Mouse (Mus musculus): Measurements from ENCODE around the gene Rcc1l.

Gene Rcc1l

DNA sequence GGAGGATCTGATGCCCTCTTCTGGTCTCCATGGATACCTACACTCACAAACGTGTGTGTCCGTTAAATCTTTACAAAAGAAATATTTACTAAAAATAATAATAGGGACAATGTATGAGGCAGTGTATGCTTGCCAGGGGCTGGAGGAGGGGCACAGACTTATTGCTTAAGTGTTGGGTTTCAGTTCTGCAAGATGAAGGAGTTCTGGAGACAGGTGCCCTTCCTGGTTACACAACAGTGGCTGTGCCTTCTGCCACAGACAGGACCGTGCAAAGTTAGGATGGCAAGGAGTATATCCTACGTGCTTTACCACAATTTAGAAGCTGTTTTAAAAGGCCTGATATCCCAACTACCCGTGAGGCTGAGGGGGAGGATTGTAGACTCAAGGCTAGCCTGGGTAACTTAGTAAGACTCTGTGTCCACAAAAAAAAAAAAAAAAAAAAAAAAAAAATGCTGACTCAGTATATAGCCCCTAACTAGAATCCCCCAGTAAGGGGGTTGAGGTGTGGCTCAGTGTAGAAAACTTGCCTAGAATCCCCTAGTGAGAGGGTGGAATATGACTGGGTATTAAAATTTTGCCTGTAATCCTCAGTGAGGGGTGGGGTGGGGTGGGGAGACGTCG is 60.8 kb downstream of the Rcc1l start:
- DNase-seq (ENCODE audit: low read depth, low spot score), result peak; percentile 71

GRCm38 (mm10) chr5:134114981-134115380 is 61.6 kb downstream of the Rcc1l start:
- DNase-seq (ENCODE audit: low read depth, low spot score), result no peak

- DNase-seq (ENCODE audit: low read depth, low spot score), result peak; percentile 12
Measured at GRCm38 (mm10) chr5:134105829-134106228, 70.7 kb downstream of the Rcc1l start.

DNA sequence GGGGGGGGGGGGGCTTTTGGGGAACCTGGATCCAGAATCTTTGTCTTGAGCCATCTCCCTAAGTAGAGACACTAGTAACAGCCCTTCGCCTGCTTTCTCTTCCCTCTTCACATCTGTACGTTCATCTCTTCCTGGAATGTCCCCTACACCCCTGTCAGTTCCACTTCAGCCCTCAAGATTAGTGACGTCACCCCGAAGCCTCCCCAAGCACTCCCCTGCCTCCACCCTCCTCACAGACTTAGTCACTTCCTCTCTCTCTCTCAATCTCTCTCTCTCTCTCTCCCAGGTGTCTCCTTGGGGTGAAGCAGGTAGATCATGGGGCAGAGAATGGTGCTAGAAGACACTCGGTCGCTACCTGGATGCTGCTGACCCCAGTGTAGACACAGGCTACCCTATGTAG is 73.9 kb downstream of the Rcc1l start:
- DNase-seq (ENCODE audit: low read depth, low spot score), result peak; percentile 79

DNA sequence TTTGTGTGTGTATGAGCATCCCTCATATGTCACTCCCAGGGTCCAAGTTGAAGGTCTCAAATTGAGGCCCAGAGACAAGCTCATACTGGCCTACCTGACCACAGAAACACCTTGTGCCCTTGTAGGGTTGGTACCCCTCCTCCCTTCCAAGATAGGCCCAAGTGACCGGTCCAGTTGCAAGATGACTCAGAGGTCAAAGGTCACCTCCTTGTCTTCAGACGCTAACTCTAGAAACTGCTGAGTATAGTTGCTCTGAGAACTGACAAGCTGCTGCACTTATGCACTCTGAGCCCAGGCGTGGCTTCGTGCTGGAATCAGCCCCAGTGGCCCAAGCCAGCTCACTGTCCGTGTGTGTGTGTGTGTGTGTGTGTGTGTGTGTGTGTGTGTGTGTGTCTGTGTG is 74.7 kb downstream of the Rcc1l start:
- DNase-seq (ENCODE audit: low read depth, low spot score), result peak; percentile 26

DNA sequence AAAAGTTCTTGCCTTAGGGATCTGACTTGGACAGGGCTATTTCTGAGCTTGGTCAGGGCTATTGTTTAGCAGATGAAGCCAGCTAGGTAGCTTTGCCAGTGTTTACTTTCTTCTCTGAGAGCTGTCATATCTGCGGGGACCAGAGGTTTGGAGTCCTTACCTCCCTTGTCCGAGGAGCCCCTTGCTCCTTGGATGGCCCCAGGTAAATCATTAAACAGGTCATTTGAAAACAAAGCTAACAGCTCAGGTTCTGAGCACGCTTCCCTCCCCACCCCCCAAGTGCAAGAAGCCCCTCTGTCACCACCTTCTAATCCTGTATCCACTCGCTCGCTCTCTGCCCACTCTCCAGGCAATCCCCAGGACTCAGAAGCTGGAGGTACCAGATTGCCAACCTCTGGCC is 75.3 kb downstream of the Rcc1l start:
- DNase-seq (ENCODE audit: low read depth, low spot score), result no peak

- no peak for DNase-seq (ENCODE audit: low read depth, low spot score)
Measured at GRCm38 (mm10) chr5:134100232-134100771, 76.3 kb downstream of the Rcc1l start.

DNA sequence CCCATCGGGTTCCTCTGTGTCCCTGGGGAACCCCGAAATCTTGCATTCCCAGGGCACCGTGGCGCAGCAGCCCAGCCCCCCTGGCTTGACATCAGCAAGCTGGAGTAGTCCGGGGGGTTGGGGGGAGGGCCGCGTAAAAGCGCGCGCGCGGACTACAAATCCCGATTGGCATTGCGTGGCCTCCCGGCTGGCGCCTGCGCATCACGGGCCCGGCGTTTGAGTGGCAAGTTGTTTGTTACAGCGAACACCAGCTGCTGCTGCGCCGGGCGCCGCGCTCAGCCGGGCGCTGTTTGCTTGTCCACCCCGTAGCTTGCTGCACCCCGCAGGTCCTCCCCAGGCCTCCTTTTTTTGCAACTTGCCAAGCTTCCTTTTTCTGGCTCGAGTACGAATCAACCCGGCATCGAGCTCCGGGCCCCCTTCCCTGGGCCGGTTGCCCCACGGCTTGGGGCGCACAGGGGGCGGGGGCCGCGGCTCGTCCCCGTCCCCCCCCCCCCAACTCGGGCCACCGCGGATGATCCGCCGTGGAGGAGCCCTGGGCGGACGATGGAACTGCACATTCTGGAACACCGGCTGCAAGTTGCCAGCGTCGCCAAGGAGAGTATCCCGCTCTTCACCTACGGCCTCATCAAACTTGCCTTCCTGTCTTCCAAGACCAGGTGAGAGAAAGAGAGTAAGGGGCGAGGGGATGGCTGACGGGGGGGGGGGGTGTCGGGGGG is 76.9 kb downstream of the Rcc1l start, which contains the start of gene Castor2:
Gene Castor2, plus strand, starts transcription at position 216 of the 716 bp plus-strand sequence.
- peak; percentile 96 for DNase-seq (ENCODE audit: low read depth, low spot score)

- no peak for DNase-seq (ENCODE audit: low read depth, low spot score)
Measured at GRCm38 (mm10) chr5:134098976-134099375, 77.6 kb downstream of the Rcc1l start.

GRCm38 (mm10) chr5:134098341-134098902 is 78.2 kb downstream of the Rcc1l start:
- peak; percentile 82 for DNase-seq (ENCODE audit: low read depth, low spot score)
